Mouse (Mus musculus) adrenal gland, postnatal 14 days (tissue): Measurements from ENCODE around the gene Hipk4. TPM values are rescaled to one million over a fixed set of nuclear protein-coding genes. Genes with fewer than 3 reads are reported as not detected.
A peak's percentile ranks its signal among the peaks of the same experiment; 100 is the strongest.
"Not testable (repeated sequence)": the region's sequence is repeated elsewhere in the genome, so short reads cannot be mapped to it uniquely, and the experiment has no call there.

Experiments
- DNase-seq: peaks from one replicate; pipeline ENCODE4 v3.0.0; 2021; ENCODE audit warnings: mixed read lengths
- total RNA-seq: library from RNA; stranded (reverse); gene quantifications from 2 replicates; pipeline ENCODE4 v1.2.3, GENCODE M21; 2021

Gene Hipk4
- total RNA-seq, 1 experiment from 2014 or later = 0.44 TPM

GRCm38 (mm10) chr7:27494659-27495367, 28.3 kb upstream of the Hipk4 start:
- DNase-seq = not testable (repeated sequence)

GRCm38 (mm10) chr7:27499036-27499435, 24.0 kb upstream of the Hipk4 start, which contains the start of gene Prx:
Gene Prx (plus strand): TSS chr7:27499324.
- DNase-seq = no peak

- peak; percentile 60 for DNase-seq
Observed at GRCm38 (mm10) chr7:27501620-27502019, 21.4 kb upstream of the Hipk4 start.

- no peak for DNase-seq
Observed at GRCm38 (mm10) chr7:27506765-27507370, 16.2 kb upstream of the Hipk4 start.

GRCm38 (mm10) chr7:27507711-27508647, 15.1 kb upstream of the Hipk4 start:
- peak; percentile 100 for DNase-seq

GRCm38 (mm10) chr7:27508648-27509005, 14.4 kb upstream of the Hipk4 start:
- DNase-seq = peak; percentile 84

GRCm38 (mm10) chr7:27510809-27511208, 12.3 kb upstream of the Hipk4 start:
- no peak for DNase-seq

GRCm38 (mm10) chr7:27514961-27515360, 8.1 kb upstream of the Hipk4 start:
- no peak for DNase-seq

- DNase-seq = no peak
Observed at GRCm38 (mm10) chr7:27518314-27518713, 4.8 kb upstream of the Hipk4 start.

GRCm38 (mm10) chr7:27520104-27520503, 3.0 kb upstream of the Hipk4 start:
- DNase-seq = no peak

- DNase-seq = no peak
Observed at GRCm38 (mm10) chr7:27520599-27520998, 2.5 kb upstream of the Hipk4 start.

- DNase-seq = no peak
Observed at GRCm38 (mm10) chr7:27523805-27524204, 738 bp downstream of the Hipk4 start.

- DNase-seq = peak; percentile 85
Observed at GRCm38 (mm10) chr7:27526039-27526827, 3.2 kb downstream of the Hipk4 start.

GRCm38 (mm10) chr7:27529070-27529469, 6.0 kb downstream of the Hipk4 start:
- DNase-seq = no peak

GRCm38 (mm10) chr7:27530937-27531336, 7.9 kb downstream of the Hipk4 start:
- DNase-seq = no peak

GRCm38 (mm10) chr7:27531707-27532106, 8.6 kb downstream of the Hipk4 start:
- no peak for DNase-seq

- DNase-seq = no peak
Observed at GRCm38 (mm10) chr7:27532480-27533050, 9.5 kb downstream of the Hipk4 start.

- no peak for DNase-seq
Observed at GRCm38 (mm10) chr7:27535386-27535785, 12.3 kb downstream of the Hipk4 start.

GRCm38 (mm10) chr7:27536618-27537017, 13.6 kb downstream of the Hipk4 start:
- DNase-seq = no peak

GRCm38 (mm10) chr7:27537998-27538397, 14.9 kb downstream of the Hipk4 start:
- no peak for DNase-seq

- no peak for DNase-seq
Observed at GRCm38 (mm10) chr7:27538797-27539196, 15.7 kb downstream of the Hipk4 start.

GRCm38 (mm10) chr7:27540521-27540920, 17.5 kb downstream of the Hipk4 start:
- peak; percentile 32 for DNase-seq
